ENCODE assay signal across 14 mouse cellular contexts in genomic region chr1:166361842-166362241, GRCm38 (mm10).
"Had no signal": no experiment of that assay in that cellular context is flagged by ENCODE, and none has a peak within 500 bp of the region (broad histone marks: within the 10 kb centered on the region; RNA-seq: fewer than 3 reads in every experiment).

No protein-coding gene starts in this region.

- H3K27me3 ChIP-seq: limb, embryonic 12.5 days; liver, embryonic 13.5 days; midbrain, embryonic 13.5 days; neural tube, embryonic 12.5 days had no signal

- H3K4me1 ChIP-seq: limb, embryonic 12.5 days; liver, embryonic 13.5 days; midbrain, embryonic 13.5 days; neural tube, embryonic 12.5 days had no signal

- H3K4me3 ChIP-seq: limb, embryonic 12.5 days; liver, embryonic 13.5 days; megakaryocyte, embryonic 14.5 days; midbrain, embryonic 13.5 days; neural tube, embryonic 12.5 days had no signal

- H3K9ac ChIP-seq: limb, embryonic 12.5 days; liver, embryonic 13.5 days; liver, postnatal 0 days; midbrain, embryonic 13.5 days; neural tube, embryonic 12.5 days had no signal

- ATAC-seq: liver, postnatal 0 days; midbrain, embryonic 13.5 days had no signal

- H3K36me3 ChIP-seq: limb, embryonic 12.5 days; liver, embryonic 13.5 days; midbrain, embryonic 13.5 days; neural tube, embryonic 12.5 days had no signal

- H3K9me3 ChIP-seq: limb, embryonic 12.5 days; liver, embryonic 13.5 days; midbrain, embryonic 13.5 days; neural tube, embryonic 12.5 days had no signal

- H3K4me2 ChIP-seq: limb, embryonic 12.5 days; liver, embryonic 13.5 days; midbrain, embryonic 13.5 days; neural tube, embryonic 12.5 days had no signal

- H3K27ac ChIP-seq: limb, embryonic 12.5 days; liver, embryonic 13.5 days; macrophage; midbrain, embryonic 13.5 days; neural tube, embryonic 12.5 days; stomach, postnatal 0 days had no signal

- DNase-seq: kidney, adult 9 months; kidney, postnatal 10 days; kidney, postnatal 4 days; liver; liver, embryonic 13.5 days; liver, postnatal 0 days; lung, postnatal 10 days; thymus, postnatal 4 days had no signal
